Mouse (Mus musculus): Measurements from ENCODE around the gene Polr2l.

DNA sequence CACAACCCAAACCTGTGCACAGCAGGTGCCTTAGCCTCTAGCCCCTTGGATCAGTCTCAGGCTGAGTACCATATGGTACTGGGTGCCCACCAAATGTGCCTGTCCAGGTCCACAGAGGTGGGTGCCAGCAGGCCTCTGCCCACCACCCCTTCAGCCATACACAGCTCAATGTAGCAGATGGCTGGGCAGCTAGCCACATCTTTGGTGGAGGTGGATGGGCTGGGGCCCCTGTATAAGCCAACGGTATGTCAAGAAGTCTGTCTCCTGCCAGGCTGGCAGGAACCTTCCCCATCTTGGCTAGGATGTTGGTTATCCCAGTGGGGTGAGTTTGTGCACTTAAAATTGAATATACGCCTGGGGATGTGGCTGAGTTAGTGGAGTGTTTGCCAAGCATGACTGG is 10.7 kb upstream of the Polr2l start:
- TF ChIP-seq CTCF (IDR thresholded peaks at IDR 0.05; ENCODE audit: insufficient read depth, low read length) (no peak), POLR2A (IDR thresholded peaks at IDR 0.05; ENCODE audit: borderline replicate concordance, extremely low read depth, low read depth, low read length) (no peak)
